Mouse (Mus musculus) heart, adult 8-10 months (tissue): ENCODE measurements around the gene Mxd4. TPM values are rescaled to one million over a fixed set of nuclear protein-coding genes. Genes with fewer than 3 reads are reported as not detected.

ENCODE experiments used
- DNase-seq: peaks from one replicate; pipeline ENCODE4 v3.0.0; 2022; ENCODE audit warnings: low spot score
- total RNA-seq, 4 experiments: library from RNA; stranded (reverse); gene quantifications; 2 replicates each; pipeline ENCODE4 v1.2.4; 2022

Gene Mxd4
- total RNA-seq, 4 experiments from 2014 or later: 51.9 to 65.0 (median 59.6) TPM

GRCm38 (mm10) chr5:34197243-34197642, 9.7 kb upstream of the Mxd4 start:
- DNase-seq: no peak

GRCm38 (mm10) chr5:34196423-34196822, 8.9 kb upstream of the Mxd4 start:
- no peak for DNase-seq

- no peak for DNase-seq
Measured at GRCm38 (mm10) chr5:34195786-34196185, 8.3 kb upstream of the Mxd4 start.

- no peak for DNase-seq
Measured at GRCm38 (mm10) chr5:34194975-34195662, 7.6 kb upstream of the Mxd4 start.

GRCm38 (mm10) chr5:34194426-34194825, 6.9 kb upstream of the Mxd4 start:
- no peak for DNase-seq

GRCm38 (mm10) chr5:34191843-34192242, 4.3 kb upstream of the Mxd4 start:
- no peak for DNase-seq

- DNase-seq: no peak
Measured at GRCm38 (mm10) chr5:34191021-34191420, 3.5 kb upstream of the Mxd4 start.

GRCm38 (mm10) chr5:34189521-34189920, 2.0 kb upstream of the Mxd4 start:
- DNase-seq: no peak

GRCm38 (mm10) chr5:34188856-34189255, 1.3 kb upstream of the Mxd4 start:
- no peak for DNase-seq

GRCm38 (mm10) chr5:34186961-34187391, 544 bp downstream of the Mxd4 start:
- DNase-seq: no peak

GRCm38 (mm10) chr5:34186391-34186790, 1.1 kb downstream of the Mxd4 start:
- no peak for DNase-seq

GRCm38 (mm10) chr5:34185791-34186190, 1.7 kb downstream of the Mxd4 start:
- no peak for DNase-seq

- no peak for DNase-seq
Measured at GRCm38 (mm10) chr5:34185051-34185580, 2.4 kb downstream of the Mxd4 start.

- no peak for DNase-seq
Measured at GRCm38 (mm10) chr5:34183976-34184375, 3.5 kb downstream of the Mxd4 start.

- DNase-seq: peak; percentile 84
Measured at GRCm38 (mm10) chr5:34183156-34183880, 4.2 kb downstream of the Mxd4 start.

- DNase-seq: no peak
Measured at GRCm38 (mm10) chr5:34182486-34182885, 5.0 kb downstream of the Mxd4 start.

- DNase-seq: no peak
Measured at GRCm38 (mm10) chr5:34177821-34178220, 9.7 kb downstream of the Mxd4 start.

GRCm38 (mm10) chr5:34177091-34177490, 10.4 kb downstream of the Mxd4 start:
- DNase-seq: no peak

GRCm38 (mm10) chr5:34176691-34177090, 10.8 kb downstream of the Mxd4 start:
- no peak for DNase-seq

GRCm38 (mm10) chr5:34175403-34175694, 12.2 kb downstream of the Mxd4 start:
- DNase-seq: no peak

- no peak for DNase-seq
Measured at GRCm38 (mm10) chr5:34174550-34175402, 12.7 kb downstream of the Mxd4 start.

- DNase-seq: no peak
Measured at GRCm38 (mm10) chr5:34174021-34174420, 13.5 kb downstream of the Mxd4 start.
